Mouse (Mus musculus): ENCODE measurements around the gene Adcy9. TPM values are rescaled to one million over a fixed set of nuclear protein-coding genes. Genes with fewer than 3 reads are reported as not detected.

Gene Adcy9
- polyA plus RNA-seq, 1 experiment = 3.3 TPM

- 50% methylated on average over 14 of the region's 14 CpGs for WGBS
- TF ChIP-seq POLR2A (IDR thresholded peaks at IDR 0.05; ENCODE audit: low read depth, low read length) (no peak), CTCF (IDR thresholded peaks at IDR 0.05; ENCODE audit: extremely low read depth, insufficient read depth, insufficient read length, insufficient replicate concordance) (no peak)
- H3K4me1 ChIP-seq (ENCODE audit: control insufficient read depth, insufficient read depth, insufficient read length) = no peaks in the 10 kb centered on the region
- H3K4me3 ChIP-seq (ENCODE audit: extremely low read depth, insufficient read depth, insufficient read length) = no peak overlapping the region
- no peaks in the 10 kb centered on the region for H3K36me3 ChIP-seq (ENCODE audit: control insufficient read depth, insufficient read depth, low read length)
- H3K27me3 ChIP-seq (ENCODE audit: control insufficient read depth, insufficient read depth, low read length) = no peaks in the 10 kb centered on the region
- DNase-seq (ENCODE audit: low read depth in 1 of 2, low spot score in 2 of 2) = no peak
- H3K27ac ChIP-seq (ENCODE audit: insufficient read depth, low read length) = no peak overlapping the region
Measured at GRCm38 (mm10) chr16:4413301-4413700, 7.0 kb downstream of the Adcy9 start.

- Histone ChIP-seq H3K4me1 (ENCODE audit: control insufficient read depth, insufficient read depth, insufficient read length) (no peaks in the 10 kb centered on the region), H3K36me3 (ENCODE audit: control insufficient read depth, insufficient read depth, low read length) (no peaks in the 10 kb centered on the region), H3K27me3 (ENCODE audit: control insufficient read depth, insufficient read depth, low read length) (no peaks in the 10 kb centered on the region), H3K27ac (ENCODE audit: insufficient read depth, low read length) (no peak overlapping the region), H3K4me3 (ENCODE audit: extremely low read depth, insufficient read depth, insufficient read length) (no peak overlapping the region)
- no peak for DNase-seq (ENCODE audit: low read depth in 1 of 2, low spot score in 2 of 2)
- TF ChIP-seq CTCF (IDR thresholded peaks at IDR 0.05; ENCODE audit: extremely low read depth, insufficient read depth, insufficient read length, insufficient replicate concordance) (no peak), POLR2A (IDR thresholded peaks at IDR 0.05; ENCODE audit: low read depth, low read length) (no peak)
- WGBS = 92% methylated on average over 4 of the region's 4 CpGs
Measured at GRCm38 (mm10) chr16:4412298-4412697, 8.0 kb downstream of the Adcy9 start.

- no peaks in the 10 kb centered on the region for H3K4me1 ChIP-seq (ENCODE audit: control insufficient read depth, insufficient read depth, insufficient read length)
- 70% methylated on average over 2 of the region's 2 CpGs for WGBS
- H3K27ac ChIP-seq (ENCODE audit: insufficient read depth, low read length) = no peak overlapping the region
- H3K4me3 ChIP-seq (ENCODE audit: extremely low read depth, insufficient read depth, insufficient read length) = no peak overlapping the region
- DNase-seq (ENCODE audit: low read depth in 1 of 2, low spot score in 2 of 2) = no peak
- H3K27me3 ChIP-seq (ENCODE audit: control insufficient read depth, insufficient read depth, low read length) = no peaks in the 10 kb centered on the region
- no peaks in the 10 kb centered on the region for H3K36me3 ChIP-seq (ENCODE audit: control insufficient read depth, insufficient read depth, low read length)
- TF ChIP-seq CTCF (IDR thresholded peaks at IDR 0.05; ENCODE audit: extremely low read depth, insufficient read depth, insufficient read length, insufficient replicate concordance) = no peak
- TF ChIP-seq POLR2A (IDR thresholded peaks at IDR 0.05; ENCODE audit: low read depth, low read length) = no peak
Measured at GRCm38 (mm10) chr16:4411296-4411695, 9.0 kb downstream of the Adcy9 start.

GRCm38 (mm10) chr16:4407536-4407935 lies 12.8 kb downstream of the Adcy9 start:
- Histone ChIP-seq H3K27ac (ENCODE audit: insufficient read depth, low read length) (no peak overlapping the region), H3K4me3 (ENCODE audit: extremely low read depth, insufficient read depth, insufficient read length) (no peak overlapping the region), H3K4me1 (ENCODE audit: control insufficient read depth, insufficient read depth, insufficient read length) (peaks cover 4% of the 10 kb centered on the region), H3K36me3 (ENCODE audit: control insufficient read depth, insufficient read depth, low read length) (no peaks in the 10 kb centered on the region), H3K27me3 (ENCODE audit: control insufficient read depth, insufficient read depth, low read length) (no peaks in the 10 kb centered on the region)
- 88% methylated on average over 2 of the region's 2 CpGs for WGBS
- TF ChIP-seq POLR2A (IDR thresholded peaks at IDR 0.05; ENCODE audit: low read depth, low read length) (no peak), CTCF (IDR thresholded peaks at IDR 0.05; ENCODE audit: extremely low read depth, insufficient read depth, insufficient read length, insufficient replicate concordance) (no peak)
- DNase-seq (ENCODE audit: low read depth in 1 of 2, low spot score in 2 of 2) = no peak

- no peak overlapping the region for H3K27ac ChIP-seq (ENCODE audit: insufficient read depth, low read length)
- H3K36me3 ChIP-seq (ENCODE audit: control insufficient read depth, insufficient read depth, low read length) = no peaks in the 10 kb centered on the region
- H3K27me3 ChIP-seq (ENCODE audit: control insufficient read depth, insufficient read depth, low read length) = no peaks in the 10 kb centered on the region
- 82% methylated on average over 4 of the region's 4 CpGs for WGBS
- peaks cover 4% of the 10 kb centered on the region for H3K4me1 ChIP-seq (ENCODE audit: control insufficient read depth, insufficient read depth, insufficient read length)
- no peak overlapping the region for H3K4me3 ChIP-seq (ENCODE audit: extremely low read depth, insufficient read depth, insufficient read length)
- no peak for DNase-seq (ENCODE audit: low read depth in 1 of 2, low spot score in 2 of 2)
- TF ChIP-seq CTCF (IDR thresholded peaks at IDR 0.05; ENCODE audit: extremely low read depth, insufficient read depth, insufficient read length, insufficient replicate concordance) (no peak), POLR2A (IDR thresholded peaks at IDR 0.05; ENCODE audit: low read depth, low read length) (no peak)
Measured at GRCm38 (mm10) chr16:4406706-4407105, 13.6 kb downstream of the Adcy9 start.

GRCm38 (mm10) chr16:4406047-4406586 lies 14.2 kb downstream of the Adcy9 start:
- no peak for DNase-seq (ENCODE audit: low read depth in 1 of 2, low spot score in 2 of 2)
- WGBS = 52% methylated on average over 6 of the region's 6 CpGs
- peaks cover 4% of the 10 kb centered on the region for H3K4me1 ChIP-seq (ENCODE audit: control insufficient read depth, insufficient read depth, insufficient read length)
- H3K27me3 ChIP-seq (ENCODE audit: control insufficient read depth, insufficient read depth, low read length) = no peaks in the 10 kb centered on the region
- no peak overlapping the region for H3K27ac ChIP-seq (ENCODE audit: insufficient read depth, low read length)
- TF ChIP-seq POLR2A (IDR thresholded peaks at IDR 0.05; ENCODE audit: low read depth, low read length) (no peak), CTCF (IDR thresholded peaks at IDR 0.05; ENCODE audit: extremely low read depth, insufficient read depth, insufficient read length, insufficient replicate concordance) (no peak)
- H3K36me3 ChIP-seq (ENCODE audit: control insufficient read depth, insufficient read depth, low read length) = no peaks in the 10 kb centered on the region
- no peak overlapping the region for H3K4me3 ChIP-seq (ENCODE audit: extremely low read depth, insufficient read depth, insufficient read length)

GRCm38 (mm10) chr16:4404933-4405761 lies 15.2 kb downstream of the Adcy9 start:
- DNase-seq (ENCODE audit: low read depth in 1 of 2, low spot score in 2 of 2) = no peak
- H3K36me3 ChIP-seq (ENCODE audit: control insufficient read depth, insufficient read depth, low read length) = no peaks in the 10 kb centered on the region
- WGBS = 45% methylated on average over 8 of the region's 8 CpGs
- no peak overlapping the region for H3K27ac ChIP-seq (ENCODE audit: insufficient read depth, low read length)
- peaks cover 4% of the 10 kb centered on the region for H3K4me1 ChIP-seq (ENCODE audit: control insufficient read depth, insufficient read depth, insufficient read length)
- no peaks in the 10 kb centered on the region for H3K27me3 ChIP-seq (ENCODE audit: control insufficient read depth, insufficient read depth, low read length)
- no peak overlapping the region for H3K4me3 ChIP-seq (ENCODE audit: extremely low read depth, insufficient read depth, insufficient read length)
- TF ChIP-seq POLR2A (IDR thresholded peaks at IDR 0.05; ENCODE audit: low read depth, low read length) (no peak), CTCF (IDR thresholded peaks at IDR 0.05; ENCODE audit: extremely low read depth, insufficient read depth, insufficient read length, insufficient replicate concordance) (no peak)
